Mouse (Mus musculus): ENCODE results near the gene Whrn.

Whrn gene

DNA sequence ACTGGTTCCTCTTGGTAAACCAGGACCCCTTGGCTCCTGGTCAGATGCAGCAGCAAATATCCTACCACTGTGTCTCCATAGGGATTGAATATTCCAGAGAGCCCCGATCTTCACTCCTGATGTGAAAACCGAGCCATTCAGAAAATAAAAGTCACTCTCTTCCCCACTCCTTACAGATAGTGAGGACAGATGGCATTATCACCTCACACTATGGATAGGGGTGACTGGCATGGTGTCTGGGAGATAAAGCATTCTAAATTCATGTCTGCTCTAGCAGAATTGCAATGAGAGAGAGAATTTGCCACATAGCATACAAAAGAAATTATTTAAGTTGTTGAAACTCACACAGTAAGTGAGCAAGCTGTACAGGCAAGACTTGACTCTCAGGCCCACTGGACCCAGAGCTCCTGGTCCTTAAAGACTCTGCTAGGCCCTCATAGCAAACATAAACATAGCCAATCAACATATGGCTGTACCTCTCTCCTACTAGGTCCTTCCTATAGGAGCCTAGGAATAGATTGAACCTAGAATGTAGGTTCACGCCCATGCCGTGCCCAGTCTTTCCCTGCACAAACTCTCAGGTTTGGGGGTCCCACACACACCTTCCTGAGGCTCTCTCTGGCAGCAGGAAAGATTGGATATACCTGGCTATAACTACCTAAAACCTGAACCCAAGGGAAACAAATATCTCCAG lies 113.0 kb downstream of the Whrn start:
- DNase-seq (ENCODE audit: low read depth) = no peak

DNA sequence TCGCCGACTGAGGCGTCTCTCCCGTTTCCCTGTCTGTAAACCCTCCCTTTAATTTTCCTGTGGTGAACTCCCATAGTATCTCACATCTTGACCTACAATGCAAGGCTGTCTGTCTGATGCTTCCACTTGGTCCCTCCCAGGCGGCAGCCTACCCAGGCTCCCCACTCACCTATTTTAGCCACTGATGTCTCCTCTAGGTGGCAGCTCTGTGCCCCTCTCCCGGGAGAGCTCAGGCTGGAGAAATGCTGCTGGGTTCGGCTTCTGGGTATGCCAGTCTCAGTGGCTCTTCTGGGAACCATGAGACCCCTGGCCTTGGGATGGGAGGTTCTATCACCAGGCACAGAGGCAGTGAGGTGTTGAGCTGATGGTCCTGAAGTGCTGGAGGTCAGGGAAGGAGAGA lies 118.3 kb downstream of the Whrn start:
- DNase-seq (ENCODE audit: low read depth) = no peak

DNA sequence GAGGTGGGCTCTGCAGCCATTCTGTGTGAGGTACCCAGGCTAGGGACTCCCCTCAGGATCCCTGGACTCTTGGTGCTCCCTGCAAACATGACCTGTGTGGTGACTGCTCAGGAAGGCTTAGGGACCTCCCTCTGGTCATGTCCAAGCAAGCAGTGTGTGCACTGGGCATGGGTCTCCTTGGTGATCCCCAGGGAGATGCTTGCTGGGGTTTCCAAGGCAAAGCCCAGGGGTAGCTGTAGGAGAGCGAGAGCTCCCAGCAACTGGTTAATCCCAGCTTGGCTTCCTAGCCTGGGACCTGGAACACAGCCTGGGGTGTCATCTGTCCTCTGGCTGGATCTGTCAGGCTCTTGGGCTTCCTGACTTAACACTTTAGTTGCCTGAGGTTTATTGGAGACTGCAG lies 120.4 kb downstream of the Whrn start:
- no peak for DNase-seq (ENCODE audit: low read depth)

DNA sequence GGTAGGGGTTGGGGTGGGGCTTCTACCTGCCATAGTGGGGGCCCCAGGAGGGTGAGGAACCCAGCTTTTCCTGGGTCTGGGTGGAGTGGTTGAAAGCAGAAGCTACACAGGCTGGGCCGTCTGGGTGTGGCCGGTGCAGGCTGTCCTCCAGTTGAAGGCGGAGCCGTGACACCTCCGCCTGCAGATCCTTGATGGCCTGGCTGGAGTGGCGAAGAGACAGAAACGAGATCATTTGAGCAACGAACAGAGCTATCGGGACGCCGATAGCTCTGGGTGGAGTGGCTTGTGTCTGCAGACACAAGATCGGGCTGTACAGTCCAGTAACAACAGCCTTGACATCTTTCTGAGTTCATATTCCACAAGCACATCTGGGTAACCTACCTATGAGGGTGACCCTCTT lies 121.5 kb downstream of the Whrn start:
- DNase-seq (ENCODE audit: low read depth) = no peak

DNA sequence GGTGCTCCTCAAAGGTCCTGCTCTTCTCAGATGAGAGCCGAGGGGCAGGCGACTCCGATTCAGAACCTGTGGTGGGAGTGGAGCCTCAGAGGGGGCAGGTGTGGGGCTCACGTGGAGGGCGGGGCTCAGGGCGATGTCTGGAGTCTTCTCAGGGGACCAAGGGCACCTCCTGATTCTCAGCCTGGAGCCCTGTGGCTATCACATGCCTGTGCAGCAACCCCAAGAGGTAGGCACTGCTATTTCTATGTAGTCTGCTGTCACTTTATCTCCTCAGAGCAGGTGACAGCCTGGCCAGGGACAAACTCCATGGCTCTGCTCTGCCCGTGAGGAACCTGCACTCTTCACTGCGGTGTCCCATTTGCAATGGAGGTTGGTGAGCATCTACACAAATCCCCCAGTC lies 122.4 kb downstream of the Whrn start:
- DNase-seq (ENCODE audit: low read depth) = no peak

DNA sequence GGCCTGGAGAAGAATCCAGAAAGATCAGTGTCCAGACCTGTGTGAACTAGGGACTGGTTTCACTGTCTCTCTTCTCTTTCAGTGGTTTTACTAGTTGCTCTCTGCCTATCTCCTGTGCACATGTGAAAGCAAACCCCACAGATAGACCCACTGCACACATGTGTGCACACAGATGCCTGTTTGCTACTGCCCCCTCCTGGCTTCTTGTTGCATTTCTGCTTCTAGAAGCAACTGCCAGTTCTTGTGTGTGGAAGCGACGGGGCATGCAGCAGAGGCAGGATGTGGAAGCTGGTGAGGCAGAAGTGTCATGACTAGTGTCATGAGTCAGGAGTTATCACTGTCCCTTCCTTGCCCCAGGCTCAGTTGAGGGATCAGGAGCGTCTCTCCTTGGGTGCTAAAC lies 123.9 kb downstream of the Whrn start:
- DNase-seq (ENCODE audit: low read depth) = peak; percentile 84

DNA sequence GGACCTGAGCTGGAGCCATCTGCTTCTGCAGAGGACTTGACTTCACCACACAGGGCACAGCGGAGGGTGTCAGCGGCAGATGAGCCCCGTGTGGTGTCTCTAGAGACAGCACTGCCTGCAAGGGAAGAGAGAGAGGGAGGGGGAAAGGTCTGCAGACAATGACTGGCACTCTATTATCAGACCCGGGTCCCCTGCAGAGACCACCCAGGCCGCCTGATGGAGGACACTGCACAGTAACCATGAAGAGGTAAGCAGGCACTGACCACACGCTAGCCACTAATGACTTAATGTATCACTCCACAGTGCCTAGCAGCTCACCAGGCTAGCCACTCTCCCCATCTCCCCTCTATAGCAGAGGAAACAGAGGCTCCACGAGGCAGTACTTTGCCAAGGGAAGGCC lies 124.9 kb downstream of the Whrn start:
- no peak for DNase-seq (ENCODE audit: low read depth)

DNA sequence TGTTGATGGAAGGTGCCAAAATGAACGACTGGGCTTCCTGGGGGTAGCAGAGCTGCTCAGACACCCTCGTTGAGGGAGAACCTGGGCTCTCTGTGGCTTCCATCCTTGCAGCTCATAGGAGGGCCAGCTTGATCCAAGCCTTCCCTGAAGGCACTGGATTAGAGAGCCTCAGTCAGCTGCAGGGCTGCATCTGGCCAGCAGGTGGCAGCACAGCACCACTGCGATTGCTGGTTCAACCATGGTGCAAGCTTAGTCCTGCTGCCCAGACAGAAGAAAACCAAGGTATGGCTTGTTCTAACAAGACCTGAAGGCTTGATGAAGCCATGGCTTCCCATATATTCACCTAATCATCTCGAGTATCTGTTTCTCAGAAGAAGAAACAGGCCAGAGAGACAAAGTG lies 127.2 kb downstream of the Whrn start:
- peak; percentile 90 for DNase-seq (ENCODE audit: low read depth)

Measured in naive thymus-derived CD4-positive, alpha-beta T cell, adult 2 months (primary cell).